Mouse (Mus musculus) naive thymus-derived CD4-positive, alpha-beta T cell, adult 2 months (primary cell): Measurements from ENCODE around the gene Tmem185b.
A peak's percentile ranks its signal among the peaks of the same experiment; 100 is the strongest.

Experiments used
- DNase-seq: peaks from one replicate; pipeline ENCODE4 v3.0.0-alpha.2; 2011; ENCODE audit warnings: low read depth

Tmem185b gene

DNA sequence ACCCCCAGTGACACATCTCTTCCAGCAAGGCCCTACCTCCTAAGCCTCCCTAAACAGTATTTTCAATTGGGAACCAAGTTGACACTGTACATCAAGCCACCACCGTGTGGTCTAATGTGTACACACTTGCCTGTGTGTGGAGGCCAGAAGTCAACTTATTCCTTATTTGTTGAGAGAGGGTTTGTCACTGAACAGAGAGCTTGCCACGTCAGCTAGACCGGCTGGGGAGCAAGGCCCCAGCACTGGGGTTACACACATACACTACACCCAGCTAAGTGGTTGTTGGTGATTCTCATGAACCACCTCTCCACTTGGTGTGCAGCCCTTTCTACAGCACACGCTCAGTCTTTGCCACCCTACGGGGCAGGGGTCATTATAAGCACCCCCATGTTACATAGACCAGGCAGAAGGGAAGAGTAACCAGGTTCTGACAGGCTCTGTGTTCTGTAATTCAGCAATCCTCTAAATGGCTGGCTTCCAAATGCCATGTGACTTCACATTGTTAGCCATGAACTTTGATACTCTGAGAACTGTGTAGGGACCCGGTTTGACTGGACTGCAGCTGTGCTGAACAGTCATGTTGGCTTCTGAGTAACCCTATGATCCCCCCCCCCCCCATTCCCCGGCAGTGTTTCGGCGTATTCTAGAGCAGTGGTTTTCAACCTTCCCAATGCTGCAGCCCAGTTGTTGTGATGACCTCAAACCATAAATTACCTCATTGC, 15.0 kb downstream of the Tmem185b start:
- DNase-seq, result no peak

DNA sequence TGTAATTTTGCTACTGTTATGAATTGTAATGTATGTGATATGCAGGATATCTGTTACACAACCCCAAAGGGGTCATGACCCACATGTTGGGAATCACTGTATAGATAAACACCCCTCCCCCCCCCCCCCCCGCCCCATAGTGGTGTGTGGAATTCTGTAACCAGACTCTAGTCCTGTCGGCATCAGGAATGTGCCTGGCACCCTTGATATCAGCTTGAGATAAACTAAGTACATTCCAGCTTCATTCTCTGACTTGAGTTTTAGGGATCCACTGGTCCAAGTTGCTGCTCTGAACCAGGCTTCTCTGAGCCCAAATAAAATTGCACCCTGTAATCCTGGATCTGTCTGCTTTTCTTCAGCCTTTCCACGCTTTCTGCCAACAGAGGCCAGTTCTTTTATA, 15.6 kb downstream of the Tmem185b start:
- no peak for DNase-seq

DNA sequence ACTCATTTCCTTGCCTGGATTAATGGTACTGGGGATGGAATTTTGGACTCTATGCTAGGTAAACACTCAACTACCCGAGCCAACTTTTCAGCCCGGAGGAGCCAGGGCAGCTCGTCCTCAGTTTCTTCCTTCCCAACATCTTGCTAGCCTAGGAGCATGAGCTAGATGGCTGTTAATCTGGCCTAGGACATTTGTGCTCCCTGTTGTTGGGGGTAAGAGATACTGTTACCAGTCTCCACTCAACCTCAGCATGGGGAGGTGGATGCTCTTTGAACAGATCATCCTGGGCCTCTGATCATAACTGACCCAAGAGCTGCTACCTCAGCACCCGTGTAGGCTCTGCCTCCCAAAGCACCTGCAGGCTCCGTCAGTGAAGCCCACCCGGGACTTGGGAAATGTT, 17.4 kb downstream of the Tmem185b start:
- no peak for DNase-seq

DNA sequence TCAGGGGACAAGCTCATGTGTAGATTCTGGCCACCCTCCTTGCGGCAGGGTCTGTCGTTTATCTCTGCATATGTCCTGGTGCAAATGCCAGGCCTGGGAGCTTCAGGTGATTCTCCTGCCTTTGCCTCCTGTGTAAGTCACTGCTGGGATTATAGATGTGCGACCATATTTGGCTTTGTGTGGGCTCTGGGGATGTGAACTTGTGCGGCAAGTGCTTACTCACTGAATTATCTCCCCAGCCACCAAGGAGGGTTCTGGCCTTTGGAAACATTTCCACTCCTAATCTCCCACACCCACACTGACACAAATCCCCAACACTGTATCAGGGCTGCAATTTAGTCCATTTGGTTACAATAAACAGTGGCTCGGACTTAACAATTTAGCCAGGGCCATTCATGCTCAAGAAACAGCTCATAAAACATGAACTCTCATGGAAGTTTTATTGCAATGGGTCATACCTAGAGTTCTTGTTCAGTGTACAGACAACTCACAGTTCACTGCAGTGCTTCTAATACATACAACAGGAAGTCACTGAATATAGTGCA, 18.7 kb downstream of the Tmem185b start:
- no peak for DNase-seq

DNA sequence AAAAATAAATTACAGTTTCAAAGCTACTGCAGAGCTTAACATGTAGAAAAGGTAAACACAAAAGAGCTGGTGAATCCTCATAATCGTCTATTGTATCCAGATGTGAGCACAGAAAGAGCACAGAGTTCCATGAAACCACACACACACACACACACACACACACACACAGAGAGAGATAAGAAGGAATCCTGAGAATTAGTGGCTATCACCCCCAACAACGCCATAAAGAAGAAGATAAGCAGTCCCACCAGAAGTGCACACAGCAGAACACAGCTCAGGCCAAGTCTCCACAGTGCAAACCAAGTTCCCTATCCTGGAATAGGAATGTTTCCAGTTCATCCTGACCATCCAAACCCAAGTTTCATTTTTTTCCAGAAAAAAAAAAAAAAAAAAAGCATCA, 19.2 kb downstream of the Tmem185b start:
- DNase-seq, result no peak

DNA sequence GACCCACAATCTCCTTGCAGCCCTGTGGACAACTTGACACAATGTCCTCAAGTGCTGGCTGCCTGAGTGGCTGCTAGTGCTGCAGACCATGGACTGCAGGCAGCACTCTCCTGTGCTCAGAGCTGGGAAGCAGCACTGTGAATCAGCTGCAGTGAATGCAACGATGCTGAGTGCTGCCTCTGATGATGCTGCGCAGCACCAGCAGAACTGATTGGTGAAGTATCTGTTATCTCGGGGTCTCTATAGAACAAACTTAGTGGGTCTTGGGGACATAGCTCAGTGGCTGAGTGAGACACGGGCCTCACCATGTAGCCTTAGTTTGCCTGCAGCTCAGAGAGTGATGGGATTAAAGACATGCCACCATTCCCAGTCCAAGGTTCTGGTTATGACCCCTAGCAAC, 19.7 kb downstream of the Tmem185b start:
- DNase-seq, result no peak

DNA sequence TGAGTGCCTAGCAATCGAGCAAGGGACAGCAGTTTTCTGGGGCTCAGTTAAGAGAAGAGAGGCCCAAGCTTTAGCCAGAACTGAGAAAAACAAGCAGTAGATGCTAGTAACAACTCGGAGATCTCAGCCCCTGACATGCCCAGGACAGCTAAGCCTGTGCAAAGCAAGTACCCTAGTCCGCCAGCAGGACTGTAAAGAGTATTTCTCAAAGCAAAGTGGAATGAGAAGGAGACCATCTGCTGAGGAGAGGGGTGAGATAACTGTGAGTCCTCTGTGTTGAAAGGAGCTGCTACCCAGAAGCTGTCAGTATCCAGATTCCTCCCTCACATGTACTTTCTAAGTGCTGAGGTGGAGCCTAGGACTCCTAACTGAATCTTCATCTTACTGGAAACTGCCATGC, 20.5 kb downstream of the Tmem185b start:
- no peak for DNase-seq

DNA sequence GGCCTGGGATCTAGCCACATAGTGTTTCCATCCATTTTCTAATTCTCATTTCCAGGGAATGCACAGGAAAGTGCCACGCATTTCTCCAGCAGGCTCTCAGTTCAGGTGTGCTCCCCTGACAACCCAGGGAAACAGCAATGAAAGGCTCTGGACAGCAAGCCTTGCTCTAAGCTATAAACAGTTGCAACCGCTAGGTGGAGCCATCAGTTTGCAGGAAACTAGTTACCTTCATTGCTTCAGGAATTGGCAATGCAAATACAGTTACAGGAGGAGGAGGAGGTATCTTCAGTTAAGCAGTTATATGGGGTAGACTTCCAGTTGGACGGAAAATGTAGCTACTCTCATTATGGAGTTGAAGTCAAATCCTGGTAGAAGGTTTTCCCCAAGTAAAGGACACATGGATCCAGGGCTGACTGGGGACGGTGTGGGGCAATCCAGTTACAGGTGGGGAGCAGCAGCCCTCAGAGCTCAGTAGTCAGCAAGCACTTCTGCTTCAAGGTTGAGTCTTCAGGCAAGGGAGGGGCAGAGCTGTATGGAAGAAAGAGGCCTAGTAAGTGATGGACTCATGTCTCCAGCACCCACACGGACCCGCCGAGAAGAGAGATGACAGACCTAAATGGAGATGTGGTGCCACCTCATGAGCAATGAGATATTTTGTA, 22.8 kb downstream of the Tmem185b start:
- DNase-seq, result peak; percentile 77

DNA sequence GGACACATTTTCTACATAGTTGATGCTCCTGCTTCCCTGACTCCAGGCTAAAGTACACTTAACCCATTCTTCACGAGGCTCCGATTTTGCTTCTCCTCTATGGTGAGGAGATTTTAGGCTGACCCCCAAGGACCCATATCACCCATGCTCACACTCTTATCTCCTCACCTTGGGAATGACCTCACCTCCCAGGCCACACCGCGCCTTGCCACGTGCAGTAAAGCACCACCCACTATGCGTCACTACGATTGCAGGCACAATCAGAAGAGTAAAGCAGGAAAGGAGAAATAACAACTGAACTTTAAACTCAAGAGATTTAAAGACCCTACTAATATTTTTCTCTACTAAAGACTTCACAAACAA, 23.3 kb downstream of the Tmem185b start:
- DNase-seq, result no peak

DNA sequence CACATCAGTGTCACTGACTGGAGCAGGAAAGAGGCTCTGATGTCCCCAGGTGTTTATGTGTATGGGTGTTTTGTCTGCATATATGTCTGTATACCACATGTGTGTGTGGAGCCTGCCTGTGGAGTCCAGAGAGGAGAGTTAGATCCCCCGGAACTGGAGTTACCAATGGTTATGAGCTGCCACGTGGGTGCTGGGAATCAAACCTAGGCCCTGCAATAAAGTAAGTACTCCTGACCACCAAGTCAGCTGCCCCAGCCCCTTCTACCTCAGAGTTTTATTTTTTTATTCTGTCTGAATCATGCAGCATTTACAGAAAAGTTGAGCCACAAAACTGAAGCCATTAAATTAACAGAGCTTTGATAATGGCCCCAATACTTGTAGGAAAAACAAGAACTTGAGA, 24.1 kb downstream of the Tmem185b start:
- DNase-seq, result no peak

DNA sequence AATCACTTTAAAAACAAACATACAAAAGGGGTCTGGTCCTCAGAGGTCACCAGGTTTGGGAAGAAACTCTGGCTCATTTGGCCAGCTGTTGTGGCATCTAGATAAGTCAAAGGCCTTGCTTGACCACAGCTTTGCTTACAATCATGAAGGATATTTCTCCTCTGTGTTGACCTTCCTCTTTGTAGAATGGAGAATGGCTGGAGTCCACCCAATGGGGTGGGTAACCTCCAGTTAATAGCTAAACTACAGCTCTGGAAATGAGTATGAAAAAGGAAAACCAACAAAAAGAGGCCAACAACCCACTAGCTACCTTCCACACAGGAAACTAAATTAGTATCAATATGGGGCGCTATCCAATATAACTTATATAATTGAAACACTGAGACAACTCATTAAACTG, 25.7 kb downstream of the Tmem185b start:
- no peak for DNase-seq

DNA sequence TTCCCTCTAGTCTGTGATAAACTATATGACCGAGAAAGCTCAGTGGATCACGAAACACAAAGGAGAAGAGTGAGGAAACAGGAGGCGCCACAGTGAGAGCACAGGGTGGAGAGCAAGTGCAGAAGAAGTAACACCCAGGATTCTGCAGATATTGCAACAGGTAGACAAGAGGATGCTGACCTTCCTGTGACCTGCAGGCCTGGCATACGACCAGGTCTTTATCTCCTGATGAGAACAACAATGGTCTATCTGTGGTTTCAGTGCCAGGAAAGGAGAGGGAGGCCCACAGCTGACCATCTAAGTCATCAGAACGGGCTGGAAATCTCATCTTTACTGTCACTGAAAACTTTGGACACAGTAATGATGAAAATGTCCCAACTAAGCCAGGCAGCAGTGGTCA, 29.7 kb downstream of the Tmem185b start:
- DNase-seq, result no peak

DNA sequence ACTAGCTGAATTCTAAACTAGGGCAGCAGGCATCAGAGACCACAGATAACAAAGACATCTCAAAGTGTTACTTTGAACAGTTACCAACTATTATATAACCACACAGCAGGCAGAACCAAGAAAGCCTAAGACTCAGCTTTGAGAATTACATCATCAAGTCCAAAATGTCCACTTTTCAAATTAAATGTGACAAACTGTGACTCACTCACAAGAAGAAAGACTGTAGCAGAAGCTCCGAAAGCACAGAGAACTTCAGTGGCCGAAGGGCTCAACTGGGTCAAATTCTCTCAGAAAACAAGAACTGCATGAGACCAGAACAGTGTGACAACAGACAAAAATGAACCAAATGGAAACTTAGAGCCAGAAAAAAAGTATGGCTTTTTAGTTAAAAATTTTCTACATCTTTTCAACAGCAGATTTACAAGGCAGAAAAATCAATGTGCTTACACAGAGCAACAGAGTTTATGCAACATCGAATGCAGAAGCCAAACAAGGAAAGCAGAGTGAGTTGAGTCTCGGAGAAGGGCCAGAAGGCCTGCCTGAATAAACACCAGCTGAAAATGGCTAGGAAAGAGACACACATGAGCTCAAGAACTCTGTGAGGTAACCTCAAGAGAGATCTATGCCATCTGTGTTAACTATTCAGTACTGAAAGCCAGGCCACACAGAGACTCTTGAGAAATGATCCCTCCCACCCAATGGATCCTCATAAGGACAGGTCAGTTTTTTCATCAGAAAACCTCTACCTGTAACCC, 31.9 kb downstream of the Tmem185b start:
- DNase-seq, result no peak

DNA sequence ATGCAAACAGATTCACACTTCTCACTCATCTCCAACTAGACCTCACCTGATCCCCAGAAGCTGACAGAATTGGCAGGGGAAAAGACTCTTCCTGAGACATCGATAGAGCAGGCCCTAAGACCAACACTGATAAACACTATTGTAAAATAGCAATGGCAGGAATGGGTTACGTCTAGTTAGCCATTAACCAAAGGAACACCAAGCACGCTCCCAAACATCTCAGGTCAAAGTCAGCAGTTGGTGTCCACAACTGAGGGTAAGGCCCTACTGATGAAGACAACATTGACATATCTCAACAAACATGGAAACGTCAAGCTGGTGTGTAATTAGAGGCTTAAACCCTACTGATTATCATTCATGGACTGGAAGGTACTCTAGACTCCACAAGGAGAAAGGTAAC, 39.6 kb downstream of the Tmem185b start:
- DNase-seq, result no peak

DNA sequence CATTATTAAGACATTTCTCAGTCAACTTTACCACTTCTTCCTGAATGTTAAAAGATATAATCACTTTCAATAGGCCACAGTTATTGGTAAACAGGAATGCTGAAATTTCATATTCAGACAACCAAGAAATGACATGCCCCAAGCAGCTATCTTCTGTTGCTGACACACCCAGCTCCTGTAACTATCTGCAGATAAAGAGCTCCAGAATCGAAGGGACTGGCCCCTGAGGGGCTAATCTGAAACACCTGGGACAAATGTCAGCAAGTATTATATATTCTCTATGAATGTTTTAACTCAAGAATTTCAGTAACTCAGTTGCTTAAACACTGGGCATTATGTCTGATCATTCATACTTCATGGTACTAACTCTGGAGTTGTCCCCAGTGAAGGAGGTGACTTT, 44.2 kb downstream of the Tmem185b start:
- DNase-seq, result no peak
